Mouse (Mus musculus) heart, adult 8-10 months (tissue): ENCODE results near the gene Snx29. TPM values are rescaled to one million over a fixed set of nuclear protein-coding genes. Genes with fewer than 3 reads are reported as not detected.

ENCODE experiments used
- DNase-seq: peaks from one replicate; pipeline ENCODE4 v3.0.0; 2022; ENCODE audit warnings: low spot score
- total RNA-seq, 4 experiments: library from RNA; stranded (reverse); gene quantifications; 2 replicates each; pipeline ENCODE4 v1.2.4; 2022

The Snx29 gene
- total RNA-seq, 4 experiments from 2014 or later = 9.4 to 12.3 (median 10.8) TPM

GRCm38 (mm10) chr16:11776528-11776927, 453.8 kb downstream of the Snx29 start:
- no peak for DNase-seq

- DNase-seq = no peak
Observed at GRCm38 (mm10) chr16:11778191-11778590, 455.5 kb downstream of the Snx29 start.

- no peak for DNase-seq
Observed at GRCm38 (mm10) chr16:11778715-11779460, 456.2 kb downstream of the Snx29 start.

DNA sequence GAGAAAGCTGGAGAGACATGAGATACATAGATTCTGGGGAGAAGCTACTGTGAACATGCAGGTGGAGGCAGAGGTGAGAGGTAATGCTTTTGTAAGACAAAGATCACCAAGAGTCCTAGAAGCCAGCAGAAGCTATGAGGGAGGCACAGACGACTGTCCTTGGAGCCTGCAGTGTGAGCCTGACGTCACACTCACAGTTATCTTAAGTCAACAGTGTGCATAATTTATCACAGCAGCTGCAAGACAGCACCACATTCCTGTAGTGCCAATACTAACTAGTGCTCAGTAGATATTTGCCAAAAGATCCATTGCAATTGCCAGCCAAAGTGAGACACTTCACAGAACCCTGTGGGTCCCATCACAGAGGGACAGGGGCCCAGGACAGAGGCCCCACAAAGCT, 459.4 kb downstream of the Snx29 start:
- DNase-seq = no peak

DNA sequence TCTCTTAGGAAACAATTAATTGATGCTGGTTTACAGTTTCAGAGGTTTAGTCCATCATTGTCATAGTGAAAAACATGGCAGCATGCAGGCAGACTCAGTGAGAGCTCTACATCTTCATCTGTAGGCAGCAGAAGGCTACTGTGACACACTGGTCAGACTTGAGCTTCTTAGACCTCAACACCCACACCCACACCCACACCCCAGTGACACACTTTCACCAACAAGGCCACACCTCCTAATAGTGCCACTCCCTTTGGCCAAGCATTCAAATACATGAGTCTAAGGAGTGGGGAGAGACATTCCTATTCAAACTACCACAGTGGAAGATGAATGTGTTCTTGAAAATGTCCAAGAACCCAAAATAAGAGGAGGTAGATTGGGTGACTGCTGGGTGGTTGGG, 460.6 kb downstream of the Snx29 start:
- no peak for DNase-seq

DNA sequence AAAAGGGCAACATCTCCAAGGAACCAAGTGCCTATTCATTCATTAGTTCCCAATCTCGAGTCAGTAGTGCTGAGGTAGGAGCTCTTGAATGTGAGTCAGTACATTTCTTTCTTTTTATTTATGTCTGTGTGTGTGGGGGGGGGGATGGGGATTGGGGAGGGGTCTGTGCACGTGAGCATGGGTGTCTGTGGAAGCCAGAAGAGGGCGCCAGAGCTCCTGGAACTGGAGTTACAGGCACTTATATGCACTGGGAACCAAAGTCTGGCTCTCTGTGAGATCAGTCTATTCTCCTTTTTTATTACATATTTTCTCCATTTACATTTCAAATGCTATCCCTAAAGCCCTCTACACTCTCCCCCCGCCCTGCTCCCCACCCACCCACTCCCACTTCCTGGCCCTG, 461.6 kb downstream of the Snx29 start:
- no peak for DNase-seq

- DNase-seq = no peak
Observed at GRCm38 (mm10) chr16:11785806-11786205, 463.1 kb downstream of the Snx29 start.

DNA sequence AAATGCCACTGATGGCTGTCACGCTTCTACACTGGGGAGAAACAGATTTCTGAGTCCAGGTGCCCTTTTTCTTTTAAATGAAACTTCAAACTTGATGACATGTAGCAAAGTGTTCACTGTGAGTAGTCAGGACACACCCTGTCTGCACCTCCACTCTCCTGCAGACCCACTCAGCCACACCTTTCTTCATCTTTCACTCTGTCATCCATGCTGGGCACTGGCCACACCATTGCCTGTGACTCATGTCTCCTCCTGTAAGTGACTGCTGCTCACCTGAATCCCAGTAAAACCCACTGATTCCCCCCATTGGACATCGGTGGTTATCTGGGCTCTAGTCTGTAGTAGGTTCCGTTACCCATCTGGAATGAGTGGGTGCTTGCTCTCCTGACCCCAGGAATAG, 467.8 kb downstream of the Snx29 start:
- DNase-seq = no peak

DNA sequence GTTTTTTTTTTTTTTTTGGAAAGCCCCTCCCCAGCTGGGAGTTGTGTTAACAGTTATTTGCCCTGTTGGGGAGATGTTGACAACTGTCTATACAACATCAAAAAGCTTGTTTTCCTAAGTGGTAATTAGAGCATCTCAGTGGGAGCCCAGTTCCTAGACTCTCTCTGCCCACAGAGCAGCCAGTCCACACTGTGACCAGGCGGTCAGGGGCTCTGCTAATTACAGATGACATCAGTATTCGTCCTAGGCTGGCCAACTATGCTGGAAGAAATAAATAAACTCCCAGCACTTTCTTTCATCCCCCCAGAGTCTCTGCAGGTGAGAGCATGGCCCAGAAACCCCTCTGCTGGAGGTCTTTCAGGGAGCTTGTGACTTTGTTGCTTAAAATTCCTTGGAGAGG, 470.7 kb downstream of the Snx29 start:
- no peak for DNase-seq

DNA sequence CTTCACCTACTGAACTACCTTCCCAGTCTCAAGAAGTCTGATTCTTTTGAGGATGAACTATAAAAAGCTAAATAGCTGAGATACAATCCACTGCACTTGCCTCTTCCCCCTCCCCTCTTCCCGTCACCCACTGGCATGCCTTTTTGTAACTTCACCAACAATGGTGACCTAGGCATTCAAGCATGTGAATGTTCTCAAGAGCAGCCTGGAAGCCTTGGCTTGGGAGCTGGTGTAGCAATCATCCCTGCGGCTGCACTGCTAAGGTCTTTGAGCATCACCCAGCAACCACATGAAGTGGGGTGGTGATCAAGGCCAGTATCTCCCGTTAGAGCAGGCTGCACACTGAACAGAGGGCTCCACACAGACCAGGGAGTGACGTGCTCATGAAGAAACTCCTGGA, 471.9 kb downstream of the Snx29 start:
- no peak for DNase-seq

GRCm38 (mm10) chr16:11795758-11796460, 473.2 kb downstream of the Snx29 start:
- no peak for DNase-seq

DNA sequence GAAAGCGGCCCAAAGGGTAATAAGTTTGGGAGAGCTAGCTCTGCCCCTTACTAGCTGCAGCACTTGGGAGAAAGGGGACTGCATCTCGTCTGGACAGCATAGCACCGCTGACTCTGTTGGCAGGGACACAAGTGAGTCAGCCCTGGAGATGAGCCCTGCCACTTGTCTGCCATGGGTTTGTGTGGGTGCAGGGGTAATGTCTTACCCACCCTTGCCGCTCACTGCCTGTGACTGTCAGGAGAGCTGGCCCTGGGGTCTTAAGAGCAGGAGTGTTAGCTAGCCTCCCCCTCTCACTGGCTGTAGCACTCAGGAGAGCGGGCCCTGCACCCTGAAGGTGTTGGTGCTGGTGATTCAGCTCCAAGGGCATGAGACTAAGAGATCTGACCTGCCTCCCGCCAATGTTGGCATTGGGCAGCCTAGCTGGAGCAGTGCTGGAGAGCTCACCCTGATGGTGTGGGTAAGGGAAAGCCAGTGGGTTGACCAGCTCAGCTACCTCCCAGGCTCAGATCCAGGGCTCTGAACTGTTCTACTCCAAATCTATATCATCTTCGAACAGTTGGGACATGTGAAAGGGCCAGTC, 479.3 kb downstream of the Snx29 start:
- no peak for DNase-seq

Other genes starting within 250 kb of the Snx29 start
- 10 to 100 TPM; 11.9 to 17.1 (median 12.5) TPM for gene Txndc11, start 188.3 kb upstream of the Snx29 start, total RNA-seq
- gene Zc3h7a, start 146.5 kb upstream of the Snx29 start, total RNA-seq = 10 to 100 TPM; 17.9 to 24.5 (median 23.6) TPM
- gene Rsl1d1, start 119.6 kb upstream of the Snx29 start, total RNA-seq = 10 to 100 TPM; 45.2 to 53.4 (median 49.7) TPM
- 10 to 100 TPM; 58.1 to 67.9 (median 61.7) TPM for gene Gspt1, start 68.6 kb upstream of the Snx29 start, total RNA-seq
- under 1 TPM in 2 of 4 experiments, not detected in 2; 0.53 to 0.78 TPM for gene Tnfrsf17, start 9.1 kb upstream of the Snx29 start, total RNA-seq